Mouse (Mus musculus): ENCODE data around the gene Trim8. TPM values are rescaled to one million over a fixed set of nuclear protein-coding genes. Genes with fewer than 3 reads are reported as not detected.

The Trim8 gene
- total RNA-seq, 1 experiment from 2014 or later: 35.4 TPM

DNA sequence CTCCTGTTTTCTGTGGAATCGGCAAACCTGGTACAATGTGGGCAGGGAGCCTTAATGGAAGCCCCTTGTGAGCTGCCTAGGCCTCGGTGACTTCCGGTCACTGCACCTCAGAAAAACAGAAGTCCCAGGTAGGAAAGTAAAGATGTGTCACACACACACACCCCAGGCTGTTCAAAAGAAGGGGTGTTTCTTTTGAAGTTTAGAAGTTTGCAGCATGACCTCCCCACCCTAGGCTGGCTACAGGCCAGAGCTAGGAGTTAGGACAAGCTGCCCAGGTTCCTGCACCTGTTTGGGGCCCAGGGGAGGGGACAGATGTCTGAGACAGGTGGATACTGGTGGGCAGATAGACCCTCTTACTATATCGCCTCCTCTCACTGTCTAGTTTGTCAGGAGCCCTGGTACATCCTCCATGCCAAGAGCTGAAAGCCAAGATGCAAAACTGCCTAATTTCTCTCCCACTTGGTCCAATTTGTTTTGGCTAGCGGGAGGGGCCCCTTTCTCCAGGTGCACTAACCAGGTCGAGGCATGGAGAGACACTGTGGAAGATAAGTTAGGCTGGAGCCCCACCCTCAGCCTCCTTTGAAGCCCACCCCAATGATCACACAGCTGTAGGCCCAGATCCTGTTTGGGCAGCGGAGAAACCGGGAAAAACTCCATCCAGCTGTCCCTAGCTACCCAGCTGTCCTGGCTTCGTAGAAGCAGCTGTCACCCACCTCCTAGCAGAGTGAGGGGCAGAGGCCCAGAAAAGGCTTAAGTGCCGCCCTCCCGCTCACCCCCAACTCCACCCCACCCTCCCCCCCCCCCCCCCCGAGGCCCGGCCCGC, 16.2 kb downstream of the Trim8 start:
- no peak for ATAC-seq (replicated peaks; ENCODE audit: insufficient number of reproducible peaks, low FRiP score, low TSS enrichment, poor library complexity, severe bottlenecking)

DNA sequence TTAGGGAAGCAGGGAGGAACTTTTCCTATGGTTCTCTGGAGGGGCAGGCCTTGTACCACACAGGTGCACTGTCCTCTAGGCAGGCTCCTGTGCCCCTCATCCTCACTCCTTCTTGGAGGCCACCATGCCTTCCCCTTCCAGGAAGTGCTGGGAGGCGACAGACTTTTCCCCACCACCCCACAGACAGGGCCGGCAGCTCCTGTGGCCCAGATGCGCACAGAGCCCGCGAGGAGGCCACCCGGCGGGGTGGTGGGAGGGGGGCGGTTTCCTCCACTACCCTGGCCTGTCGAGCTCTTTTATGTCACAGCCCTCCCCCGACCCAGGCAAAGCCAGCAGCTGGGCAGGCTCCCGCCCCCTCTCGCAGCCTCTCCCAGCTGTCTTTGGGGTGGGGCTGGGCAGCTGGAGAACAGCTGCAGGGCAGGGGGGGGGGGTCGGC, 16.9 kb downstream of the Trim8 start:
- no peak for ATAC-seq (replicated peaks; ENCODE audit: insufficient number of reproducible peaks, low FRiP score, low TSS enrichment, poor library complexity, severe bottlenecking)

DNA sequence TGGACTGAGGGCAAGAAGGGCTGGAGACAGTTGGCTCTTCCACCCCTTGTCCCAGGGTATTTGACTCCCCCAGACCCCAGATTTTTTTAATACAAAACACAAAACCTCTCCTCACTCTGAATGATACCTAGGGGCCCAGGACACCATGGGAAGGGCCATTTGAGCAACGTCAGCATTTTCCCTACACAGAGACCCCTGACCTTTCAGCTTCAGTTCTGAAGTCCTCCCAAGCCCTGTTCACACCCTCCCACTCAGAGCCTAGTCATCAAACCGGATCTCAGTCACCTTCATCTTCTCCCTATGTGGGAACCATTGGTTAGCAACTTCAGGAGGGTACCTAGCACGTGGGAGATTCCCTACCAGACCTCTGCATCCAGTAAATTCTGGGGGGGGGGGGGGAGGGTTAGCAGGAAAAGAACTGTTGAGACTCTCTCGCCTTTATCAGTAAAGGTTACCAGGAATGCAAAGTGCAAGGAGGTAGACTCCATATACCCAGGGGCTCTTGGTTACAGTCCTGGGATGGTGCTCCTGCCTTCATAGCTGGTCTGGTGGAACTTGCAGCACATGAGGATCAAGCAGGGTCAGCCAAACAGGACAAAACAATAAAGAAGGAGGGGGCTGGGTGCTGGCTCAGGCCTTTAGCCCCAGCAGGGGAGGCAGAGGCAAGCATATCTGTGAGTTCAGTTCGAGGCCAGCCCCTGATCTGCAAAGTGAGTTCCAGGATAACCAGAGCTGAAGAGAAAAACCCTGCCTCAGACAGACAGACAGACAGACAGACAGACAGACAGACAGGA, 17.5 kb downstream of the Trim8 start:
- no peak for ATAC-seq (replicated peaks; ENCODE audit: insufficient number of reproducible peaks, low FRiP score, low TSS enrichment, poor library complexity, severe bottlenecking)

DNA sequence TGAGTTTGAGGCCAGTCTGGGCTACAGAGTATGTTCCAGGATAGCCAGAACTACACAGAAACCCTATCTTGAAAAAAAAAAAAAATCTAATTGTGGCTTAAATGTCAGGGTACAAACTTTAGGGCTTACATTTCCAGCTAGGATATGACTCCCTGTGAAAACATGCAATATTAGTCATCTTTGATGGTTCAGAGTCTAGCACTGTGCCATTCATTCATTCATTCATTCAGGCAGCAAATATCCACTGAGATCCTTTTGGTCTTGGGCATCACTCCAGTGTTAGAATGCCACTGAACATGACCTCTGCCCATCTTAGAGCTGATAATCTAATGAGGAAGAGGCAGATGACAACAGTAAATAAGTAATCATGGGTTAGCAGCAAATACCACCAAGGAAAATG, 20.2 kb downstream of the Trim8 start:
- ATAC-seq (replicated peaks; ENCODE audit: insufficient number of reproducible peaks, low FRiP score, low TSS enrichment, poor library complexity, severe bottlenecking): no peak

DNA sequence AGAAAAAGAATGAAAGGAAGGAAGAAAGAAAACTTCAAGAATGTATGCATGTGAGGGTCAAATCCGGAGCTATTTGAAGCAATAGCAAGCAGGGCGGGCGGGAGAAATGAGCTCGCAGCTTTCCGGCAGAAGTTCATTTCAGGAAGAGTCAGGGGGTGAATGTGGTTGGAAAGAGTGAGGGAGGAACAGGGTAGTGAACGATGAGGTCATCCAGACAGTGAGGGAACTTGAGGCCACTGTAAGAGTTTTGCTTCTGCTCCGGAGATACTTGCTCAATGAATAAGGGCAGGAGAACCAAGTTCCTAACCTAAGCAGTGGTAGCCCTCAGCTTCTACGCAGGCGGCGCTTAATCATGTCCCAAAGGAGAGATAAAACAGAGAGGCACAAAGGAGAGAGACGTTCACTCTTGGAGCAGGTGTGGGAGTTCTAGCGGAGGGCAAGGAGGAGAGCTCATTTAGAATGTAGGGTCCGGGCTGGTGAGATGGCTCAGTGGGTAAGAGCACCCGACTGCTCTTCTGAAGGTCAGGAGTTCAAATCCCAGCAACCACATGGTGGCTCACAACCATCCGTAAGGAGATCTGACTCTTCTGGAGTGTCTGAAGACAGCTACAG, 21.0 kb downstream of the Trim8 start:
- ATAC-seq (replicated peaks; ENCODE audit: insufficient number of reproducible peaks, low FRiP score, low TSS enrichment, poor library complexity, severe bottlenecking): peak; percentile 86

DNA sequence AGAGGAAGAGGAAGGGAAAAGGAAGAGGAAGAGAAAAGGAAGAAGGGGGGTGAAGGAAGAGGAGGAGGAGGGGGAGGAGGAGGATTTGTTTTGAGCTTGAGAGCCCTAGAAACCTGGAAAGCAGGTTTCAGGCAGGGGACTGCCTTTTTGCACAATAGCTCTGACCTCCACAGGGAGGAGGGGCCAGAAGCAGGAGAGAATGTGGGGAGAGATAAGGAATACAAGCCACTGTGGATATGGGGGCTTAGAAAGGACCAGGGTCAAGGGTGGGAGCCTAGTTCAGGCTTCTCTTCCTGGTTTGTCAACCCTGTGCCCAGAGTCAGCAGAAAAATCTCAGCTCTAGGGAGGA, 21.6 kb downstream of the Trim8 start:
- no peak for ATAC-seq (replicated peaks; ENCODE audit: insufficient number of reproducible peaks, low FRiP score, low TSS enrichment, poor library complexity, severe bottlenecking)

DNA sequence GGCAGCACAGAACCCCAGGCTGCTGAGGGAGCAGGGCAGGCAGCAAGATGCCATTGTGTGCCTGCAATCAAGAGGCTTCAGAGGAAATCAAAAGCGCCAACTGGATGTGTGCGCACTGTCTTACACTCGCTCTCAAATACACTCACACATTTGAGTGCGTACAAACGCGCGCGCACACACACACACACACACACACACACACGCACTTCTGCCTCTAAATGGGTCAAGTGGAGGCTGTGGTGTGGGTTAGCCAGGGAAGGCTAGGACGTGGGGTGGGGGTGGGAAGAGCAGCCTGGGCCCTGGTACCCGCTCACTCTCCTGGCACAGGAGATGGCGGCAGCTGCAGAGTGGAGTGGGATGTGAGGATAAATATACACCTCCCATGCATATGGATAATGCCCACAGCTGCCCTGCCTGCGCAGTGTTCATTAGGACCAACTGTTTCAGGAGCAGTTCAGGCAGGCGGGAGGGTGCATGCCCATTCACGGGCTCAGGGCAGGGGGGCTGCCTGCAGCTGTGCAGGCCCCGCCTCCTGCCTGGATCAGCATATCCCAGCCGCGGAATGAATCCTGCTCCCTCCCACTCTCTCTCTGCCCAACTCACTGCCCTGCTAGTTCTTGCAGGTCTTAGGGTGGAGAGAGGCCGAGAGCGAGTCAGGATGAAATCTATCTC, 22.1 kb downstream of the Trim8 start:
- ATAC-seq (replicated peaks; ENCODE audit: insufficient number of reproducible peaks, low FRiP score, low TSS enrichment, poor library complexity, severe bottlenecking): no peak

DNA sequence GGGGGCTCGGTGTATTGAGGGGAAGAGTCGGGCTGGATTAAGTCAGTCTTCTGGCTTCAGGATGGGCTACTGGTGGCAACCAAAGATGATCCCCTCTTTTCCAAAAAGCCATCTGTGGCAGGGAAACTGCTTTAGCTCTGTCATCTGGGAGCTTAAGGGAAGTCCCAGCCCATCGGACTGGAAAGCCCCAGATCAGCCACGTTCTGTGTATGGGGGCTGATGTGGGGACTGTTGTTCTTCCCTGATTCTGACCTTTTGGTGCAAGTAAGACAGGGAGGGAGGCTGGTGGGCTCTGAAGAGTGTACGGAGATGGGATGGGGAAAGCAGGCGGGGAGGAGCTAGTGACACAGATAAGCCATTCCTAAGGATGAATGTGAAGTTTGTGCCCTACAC, 22.6 kb downstream of the Trim8 start:
- ATAC-seq (replicated peaks; ENCODE audit: insufficient number of reproducible peaks, low FRiP score, low TSS enrichment, poor library complexity, severe bottlenecking): no peak

DNA sequence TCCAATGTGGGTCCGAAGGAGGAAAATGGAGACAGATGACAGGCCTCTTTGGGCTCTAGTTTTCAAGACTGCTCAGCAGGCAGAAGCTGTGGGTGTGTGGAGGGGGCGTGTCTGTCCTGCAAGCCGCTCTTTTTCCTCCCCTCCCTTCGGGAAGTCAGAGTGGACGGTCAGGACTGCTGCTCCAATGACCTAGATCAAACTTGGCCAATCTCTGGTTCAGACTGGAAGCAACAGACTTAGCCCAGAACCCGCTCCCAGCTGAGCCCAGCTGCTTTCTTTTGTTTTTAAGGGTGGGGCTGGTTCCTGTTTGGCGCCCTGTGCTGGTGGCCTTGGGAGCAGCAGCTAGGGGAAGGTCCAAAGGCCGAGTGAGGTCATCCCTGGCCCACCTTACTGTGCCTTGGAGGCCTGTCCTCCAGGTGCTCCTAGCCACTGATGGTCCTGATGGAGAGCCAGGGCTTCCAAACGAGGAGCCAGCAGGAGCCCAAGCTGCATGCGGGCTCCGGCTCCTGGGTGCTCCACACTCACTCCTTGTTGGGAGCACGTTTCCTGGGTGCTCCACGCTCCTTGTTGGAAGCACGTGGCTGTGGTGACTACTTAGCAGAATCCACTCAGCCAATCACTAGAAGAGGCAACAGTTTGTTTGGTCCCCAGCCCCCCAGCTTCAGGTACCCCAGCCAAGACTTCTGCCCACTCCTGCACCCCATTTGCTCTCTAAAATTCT, 23.3 kb downstream of the Trim8 start:
- ATAC-seq (replicated peaks; ENCODE audit: insufficient number of reproducible peaks, low FRiP score, low TSS enrichment, poor library complexity, severe bottlenecking): peak; percentile 30

DNA sequence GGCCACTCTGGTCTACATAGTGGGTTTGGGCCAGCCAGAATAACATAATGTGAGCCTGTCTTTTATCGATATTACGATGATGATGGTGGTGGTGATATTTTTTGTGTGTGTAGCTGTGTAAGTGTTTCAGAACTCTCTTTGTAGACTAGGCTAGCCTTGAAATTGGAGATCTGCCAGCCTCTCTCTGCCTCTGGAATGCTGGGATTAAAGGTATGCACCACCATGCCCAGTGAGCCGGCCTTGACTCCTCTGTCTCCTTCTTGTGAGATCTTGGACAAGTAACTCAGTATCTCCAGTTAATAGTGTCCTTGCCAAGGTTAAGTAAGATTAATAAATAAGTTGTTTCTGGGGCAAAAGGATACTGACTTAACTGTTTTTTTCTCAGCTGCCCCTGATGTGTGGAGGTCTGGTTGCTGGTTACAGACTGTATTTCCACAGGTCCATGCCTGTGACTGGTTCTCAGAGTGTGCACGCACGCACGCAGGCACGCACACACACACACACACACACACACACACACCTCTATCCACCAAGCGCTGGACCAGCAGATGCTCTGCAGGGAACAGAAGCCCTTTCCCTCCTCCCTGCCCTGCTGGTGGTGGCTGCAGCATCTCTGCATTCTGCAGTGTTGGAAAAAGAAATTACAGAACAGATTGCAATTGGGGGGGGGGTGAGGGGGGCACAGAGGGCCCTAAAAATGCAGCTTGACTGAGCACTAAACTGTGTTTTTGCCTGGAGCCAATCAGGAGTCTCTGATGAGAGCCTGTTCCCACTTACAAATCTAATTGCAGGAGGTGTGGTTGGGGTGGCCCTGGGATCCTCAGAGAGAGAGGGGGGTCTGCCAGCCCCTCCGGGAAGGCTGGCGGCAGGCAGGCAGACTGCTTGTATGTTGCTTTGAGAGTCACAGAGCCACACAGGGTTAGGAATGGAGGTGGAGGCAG, 24.5 kb downstream of the Trim8 start:
- ATAC-seq (replicated peaks; ENCODE audit: insufficient number of reproducible peaks, low FRiP score, low TSS enrichment, poor library complexity, severe bottlenecking): no peak

DNA sequence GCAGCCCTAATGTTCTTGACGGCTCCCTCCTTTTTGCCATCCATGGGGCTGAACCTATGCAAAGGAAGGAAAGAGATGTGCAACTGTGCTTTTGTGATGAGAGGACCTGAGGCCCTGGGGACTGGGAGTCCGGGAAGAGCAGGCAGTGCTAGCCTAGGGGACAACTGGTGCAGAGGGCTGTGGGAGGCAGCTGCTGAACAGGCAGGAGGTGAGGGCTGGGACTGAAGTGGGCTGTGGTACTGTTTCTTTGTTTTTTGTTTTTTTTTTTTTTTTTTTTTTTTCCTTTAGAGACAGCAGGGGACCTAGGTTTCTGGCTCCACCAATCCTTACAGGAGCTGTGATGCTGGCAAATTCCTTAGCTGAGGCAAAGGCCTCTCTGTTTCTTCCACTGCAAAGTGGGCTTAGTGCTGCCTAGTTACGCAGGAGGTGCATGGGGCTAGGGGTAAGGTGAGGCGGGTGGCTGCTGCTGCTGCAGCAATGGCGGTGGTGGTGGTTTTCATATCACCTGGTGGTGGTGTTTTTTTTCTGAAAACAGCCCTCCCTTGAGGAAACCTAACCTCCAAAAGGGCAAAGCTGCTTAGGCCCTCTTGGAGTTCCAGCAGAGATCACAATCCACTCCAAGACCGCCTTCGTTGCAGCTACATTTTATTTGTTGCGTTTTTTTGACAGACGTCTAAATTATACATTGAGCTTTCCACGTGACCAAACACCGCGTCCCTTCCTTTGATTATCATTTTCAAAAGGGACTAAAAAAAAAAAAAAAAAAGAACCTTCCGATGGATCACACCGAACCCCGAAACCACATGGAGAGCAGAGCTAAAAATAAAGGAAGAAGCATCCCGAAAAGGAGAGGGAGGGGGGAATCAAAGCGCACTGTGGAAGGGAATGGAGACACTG, 26.4 kb downstream of the Trim8 start:
- ATAC-seq (replicated peaks; ENCODE audit: insufficient number of reproducible peaks, low FRiP score, low TSS enrichment, poor library complexity, severe bottlenecking): no peak

DNA sequence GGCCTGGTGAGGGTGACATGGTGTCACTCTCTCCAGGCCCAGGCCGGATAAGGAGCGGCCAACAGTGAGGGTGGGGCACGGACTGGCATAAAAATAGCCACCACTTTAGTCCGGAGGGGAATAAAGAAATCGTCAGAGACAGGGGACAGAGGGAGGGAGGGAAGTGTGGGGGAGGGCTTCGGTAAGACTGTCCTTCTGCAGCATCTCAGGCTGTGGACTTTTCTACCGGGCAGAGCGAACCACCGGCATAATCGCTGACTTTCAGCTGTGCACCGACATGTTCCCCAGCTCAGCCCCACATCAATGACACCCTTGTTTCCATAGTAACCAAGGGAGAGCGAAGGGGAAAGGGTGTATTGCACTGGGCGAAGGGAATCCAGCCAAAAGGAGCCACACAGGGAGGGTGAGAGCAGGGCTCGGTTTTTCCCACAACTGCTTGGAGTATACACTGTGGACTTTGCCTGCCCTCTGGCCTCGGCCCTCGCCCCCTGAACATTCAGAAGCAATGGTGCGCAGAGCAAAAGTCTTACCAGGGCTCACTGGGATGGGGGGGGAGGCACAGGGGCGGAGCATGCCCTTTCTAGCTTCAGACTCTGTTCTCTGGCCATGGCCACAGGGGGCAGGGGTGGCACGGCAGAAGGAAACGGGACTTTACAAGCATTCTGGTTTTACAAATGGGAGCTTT, 27.2 kb downstream of the Trim8 start:
- ATAC-seq (replicated peaks; ENCODE audit: insufficient number of reproducible peaks, low FRiP score, low TSS enrichment, poor library complexity, severe bottlenecking): peak; percentile 48

DNA sequence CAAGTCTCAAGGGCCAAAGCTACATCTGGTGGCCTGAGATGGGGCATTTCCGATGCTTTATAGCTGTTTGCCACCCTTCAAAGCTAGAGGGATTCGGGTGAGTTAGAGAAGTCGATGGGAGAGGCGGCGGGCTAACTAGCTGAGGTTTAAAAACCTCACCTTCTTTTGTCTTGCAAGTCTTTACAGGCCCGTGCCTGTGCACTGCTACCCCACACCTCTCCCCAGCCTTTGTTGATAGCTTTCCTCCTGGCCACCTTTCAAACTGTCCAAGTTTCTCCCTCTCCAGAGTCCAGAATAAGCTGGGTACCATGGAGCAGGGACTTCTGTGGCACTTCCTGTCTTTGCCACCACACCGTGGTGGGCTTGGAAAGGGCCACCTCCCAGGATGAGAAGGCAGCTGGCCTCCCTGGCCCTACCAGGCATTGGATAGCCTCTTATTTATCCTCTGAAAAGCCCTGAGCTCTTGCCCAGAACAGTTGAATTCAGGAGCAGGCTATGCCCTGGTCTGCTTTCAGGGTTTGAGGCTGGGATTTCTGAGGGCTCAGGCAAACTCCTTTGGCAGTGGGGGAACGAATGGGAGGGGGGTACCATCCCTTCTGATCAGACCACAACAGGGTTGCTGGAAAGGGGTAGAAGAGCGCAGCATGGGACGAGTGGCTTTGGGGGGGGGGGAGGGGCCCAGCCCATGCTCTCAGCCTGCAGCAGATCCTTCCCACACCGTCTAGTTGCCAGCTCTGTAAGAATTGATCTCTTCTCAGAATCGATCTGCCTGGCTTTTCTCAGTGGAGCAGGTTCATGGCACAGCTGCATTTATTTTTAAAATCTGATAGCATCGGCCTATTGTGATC, 28.3 kb downstream of the Trim8 start:
- no peak for ATAC-seq (replicated peaks; ENCODE audit: insufficient number of reproducible peaks, low FRiP score, low TSS enrichment, poor library complexity, severe bottlenecking)

DNA sequence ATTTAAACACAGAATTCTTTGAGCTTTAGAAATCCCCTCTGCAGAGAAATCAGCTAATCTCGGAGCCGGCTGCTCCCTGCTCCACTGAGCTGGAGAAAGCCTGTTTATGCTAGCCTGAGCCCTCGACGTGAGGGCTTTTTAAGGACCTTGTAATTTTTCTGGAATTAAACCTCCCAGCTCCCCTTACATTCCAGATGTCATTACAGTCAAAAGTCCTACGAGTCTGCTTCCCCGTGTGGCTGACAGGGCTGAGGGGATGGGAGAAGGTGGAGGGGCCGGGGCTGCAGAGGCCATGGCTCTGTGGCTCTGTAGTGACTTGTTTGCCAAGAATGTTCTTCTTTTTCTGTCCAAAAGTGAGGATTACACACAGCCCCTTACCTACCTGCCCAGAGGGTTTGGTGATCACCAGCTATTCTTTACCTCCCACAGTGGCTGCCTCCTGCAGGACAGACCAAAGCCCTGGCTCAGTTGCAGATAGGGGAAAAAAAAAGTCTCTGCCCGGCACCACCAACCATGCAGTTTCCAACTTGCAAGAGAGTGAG, 29.0 kb downstream of the Trim8 start:
- ATAC-seq (replicated peaks; ENCODE audit: insufficient number of reproducible peaks, low FRiP score, low TSS enrichment, poor library complexity, severe bottlenecking): no peak

Data from monocyte, adult 5-6 weeks (primary cell).